Mouse (Mus musculus) induced T-regulatory cell, adult 2 months (primary cell): ENCODE data around the gene Rps6kl1.
"Not testable (repeated sequence)": the region's sequence is repeated elsewhere in the genome, so short reads cannot be mapped to it uniquely, and the experiment has no call there.

Source experiments
- DNase-seq: peaks from one replicate; pipeline ENCODE4 v3.0.0-alpha.2; 2012; ENCODE audit warnings: low read depth

Gene Rps6kl1

DNA sequence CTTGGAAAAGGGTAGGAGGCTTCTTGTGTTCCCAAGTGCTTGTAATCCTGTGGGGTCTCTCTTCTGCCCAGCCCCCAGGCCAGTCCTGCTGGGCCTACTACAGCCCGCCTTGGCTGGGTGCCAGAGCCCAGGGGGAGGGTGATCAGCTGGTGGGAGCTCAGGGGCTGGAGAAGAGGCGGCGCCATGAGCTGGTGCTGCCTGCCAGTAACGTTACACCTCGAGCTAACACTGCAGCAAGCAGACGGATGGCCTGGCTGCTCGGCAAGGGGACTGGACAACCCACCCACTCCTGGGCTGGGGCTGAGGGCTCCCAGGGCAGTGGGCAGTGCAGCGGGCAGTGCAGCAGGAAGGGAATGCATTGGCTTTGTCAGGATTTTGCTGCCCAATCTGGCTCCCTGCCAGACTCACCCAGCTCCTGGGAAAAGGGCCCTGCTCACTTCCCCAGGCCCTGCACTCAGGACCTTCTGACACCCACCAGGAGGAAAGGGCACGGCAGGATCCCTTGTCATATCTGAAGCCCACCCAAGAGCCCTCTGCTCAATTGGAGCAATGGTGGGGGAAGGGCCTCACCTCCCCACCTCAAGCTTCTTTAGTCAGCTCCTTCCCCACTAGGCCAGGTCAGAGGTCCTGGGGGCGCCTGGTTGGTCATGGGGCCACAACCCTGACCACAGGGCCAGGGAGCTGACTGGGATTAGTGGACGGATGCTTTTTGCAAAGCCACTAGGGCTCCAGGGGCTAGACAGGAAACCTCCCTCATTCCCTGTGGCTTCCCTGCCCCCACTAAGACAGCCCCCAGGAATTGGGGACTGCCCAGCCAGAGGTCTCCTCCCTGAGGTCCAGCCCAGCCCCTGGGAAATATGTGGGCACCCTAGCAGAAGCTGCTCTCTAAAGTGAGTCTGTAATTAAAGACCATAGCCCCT is 25.1 kb upstream of the Rps6kl1 start:
- DNase-seq = no peak

DNA sequence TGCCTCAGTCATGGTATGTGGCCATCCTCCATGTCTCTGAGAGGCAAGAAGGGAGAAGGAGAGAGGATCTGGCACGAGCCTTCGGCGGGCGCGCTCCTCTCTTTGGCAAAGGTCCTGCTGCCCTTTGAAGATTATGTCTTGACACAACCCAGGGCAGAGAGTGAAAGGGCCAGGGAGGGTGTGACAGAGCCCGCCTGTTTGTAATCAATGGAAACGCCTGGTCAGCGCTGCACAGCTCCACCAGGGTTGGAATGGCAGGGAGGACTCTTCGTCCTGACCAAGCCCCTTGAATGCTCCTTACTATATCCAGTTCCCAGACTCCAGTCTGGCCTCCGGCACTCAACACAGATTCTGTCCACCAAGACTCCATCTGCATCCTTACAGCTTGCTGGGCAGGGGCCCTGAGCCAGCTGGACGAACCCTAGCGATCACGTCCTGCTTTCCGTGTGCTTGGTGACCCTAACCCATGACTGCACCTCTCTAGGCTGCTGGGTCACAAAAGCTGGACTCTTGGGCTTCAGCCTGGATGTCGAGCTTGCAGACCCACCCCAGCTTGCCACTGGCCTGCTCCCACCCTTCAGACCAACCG is 24.1 kb upstream of the Rps6kl1 start:
- DNase-seq = no peak

DNA sequence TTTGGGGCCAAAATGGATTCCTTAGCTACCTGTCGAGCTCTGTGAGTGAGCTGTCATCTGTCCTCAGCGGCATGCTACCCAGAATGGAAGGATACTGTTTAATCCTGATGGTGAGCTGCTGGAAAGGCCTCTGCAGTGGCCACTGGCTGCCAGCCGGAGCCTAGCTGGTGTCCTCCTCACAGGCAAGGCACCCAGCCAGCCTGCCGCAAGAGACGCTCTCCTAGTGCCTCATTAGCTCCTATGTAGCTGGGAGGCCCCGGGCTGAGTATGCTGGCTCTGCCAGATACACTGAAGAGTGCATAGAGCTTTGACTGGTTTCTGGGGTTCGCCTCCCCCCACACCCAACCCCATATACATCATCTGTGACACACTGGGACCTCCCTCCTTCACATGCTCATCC is 23.0 kb upstream of the Rps6kl1 start:
- DNase-seq = no peak

DNA sequence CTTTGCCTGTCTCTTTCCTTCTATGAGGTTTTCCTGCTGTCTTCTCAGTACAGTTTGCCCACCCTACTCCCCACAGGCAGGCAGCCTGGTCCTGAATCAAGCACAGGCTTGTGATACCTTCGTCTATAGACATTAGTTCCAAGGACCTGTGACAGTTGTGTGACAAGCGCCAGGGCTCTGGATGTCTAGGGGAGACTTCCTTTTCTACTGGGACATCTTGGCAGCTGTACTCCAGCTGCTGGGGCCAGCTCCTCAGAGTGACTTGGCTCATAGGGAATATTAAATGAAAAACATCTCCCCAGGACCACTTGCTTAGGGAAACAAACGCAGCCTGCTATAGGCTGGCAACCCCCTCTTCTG is 19.9 kb upstream of the Rps6kl1 start:
- no peak for DNase-seq

DNA sequence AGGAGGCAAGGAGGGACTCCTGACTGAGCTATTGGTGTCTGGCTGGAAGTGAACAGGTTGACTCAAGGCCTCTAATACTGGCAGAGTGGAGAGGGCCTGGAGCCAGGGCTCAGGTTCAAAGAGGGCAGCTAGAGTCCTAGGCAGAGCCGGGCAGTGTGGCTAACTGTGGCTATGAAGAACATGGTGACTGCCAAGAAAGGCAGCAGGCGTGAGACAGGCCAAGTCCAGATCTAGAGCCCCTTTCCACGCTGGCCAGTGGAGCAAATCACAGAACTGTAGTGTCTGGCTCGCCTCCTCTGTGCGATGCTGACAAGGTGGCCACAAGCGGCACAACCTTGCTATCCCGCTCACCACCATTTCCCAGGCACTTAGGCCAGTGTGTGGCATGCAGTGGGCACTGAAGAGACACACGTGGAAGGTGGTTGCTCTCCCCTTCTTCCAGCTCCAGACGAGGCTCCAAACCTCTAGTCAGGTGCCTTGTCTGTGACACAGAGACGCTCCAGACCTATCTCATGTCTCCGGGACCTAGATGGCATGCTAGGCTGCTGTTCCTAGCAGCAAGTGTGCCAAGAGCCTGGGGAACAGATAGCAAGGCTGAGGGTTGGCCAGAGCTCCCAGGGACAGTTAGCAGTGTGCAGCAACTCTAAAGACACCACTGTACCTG is 19.4 kb upstream of the Rps6kl1 start:
- DNase-seq = no peak

DNA sequence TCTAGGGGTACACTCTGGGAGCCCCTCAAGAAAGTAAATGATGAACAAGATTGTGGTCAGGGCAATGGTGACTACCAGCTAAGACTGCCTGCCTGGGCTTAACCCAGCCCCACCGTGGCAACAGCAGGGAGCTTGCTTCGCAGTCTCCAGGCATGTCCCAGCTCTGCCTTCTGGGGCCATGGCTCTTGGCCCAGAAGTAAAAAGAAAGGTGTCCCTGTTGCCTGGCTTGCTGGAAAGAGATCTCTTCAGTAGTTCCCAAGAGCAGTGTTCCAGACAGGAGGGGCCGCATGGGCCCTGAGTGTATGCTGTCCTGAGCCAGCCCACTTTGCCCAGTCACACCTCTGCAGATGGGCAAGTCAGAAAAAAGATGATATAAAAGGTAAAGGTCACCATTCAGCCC is 18.8 kb upstream of the Rps6kl1 start:
- DNase-seq = no peak

DNA sequence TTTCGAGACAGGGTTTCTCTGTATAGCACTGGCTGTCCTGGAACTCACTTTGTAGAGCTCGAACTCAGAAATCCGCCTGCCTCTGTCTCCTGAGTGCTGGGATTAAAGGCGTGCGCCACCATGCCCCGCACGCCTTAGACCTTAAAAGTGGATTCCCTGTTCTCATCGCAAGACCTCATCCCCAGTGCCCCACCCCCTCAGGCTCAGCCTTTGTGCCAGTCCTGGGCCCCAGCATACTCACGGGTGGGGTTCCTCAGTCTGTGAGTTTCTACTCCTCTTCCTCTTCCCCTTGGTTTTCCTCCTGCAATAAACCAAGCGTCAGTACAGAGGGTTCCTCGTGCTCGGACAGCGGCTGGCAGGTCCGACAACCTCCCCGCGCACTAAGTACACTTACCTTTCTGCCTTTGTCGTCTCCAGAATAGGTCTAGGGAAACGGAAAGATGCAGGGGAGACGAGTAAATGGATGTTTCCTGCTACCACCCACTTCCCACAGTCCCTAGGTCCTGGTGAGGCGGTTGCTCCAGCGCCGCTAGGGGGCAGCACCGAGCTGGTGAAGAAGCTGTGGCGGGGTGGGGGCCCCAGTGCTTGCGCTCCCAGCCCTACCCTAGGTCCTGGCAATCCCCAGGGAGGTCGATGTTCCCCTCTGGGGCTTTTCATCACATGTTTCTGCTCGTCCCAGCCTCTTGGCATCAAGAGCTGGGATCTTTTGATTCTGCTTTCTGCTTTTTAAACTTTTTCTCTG is 18.2 kb upstream of the Rps6kl1 start:
- peak; percentile 90 for DNase-seq

DNA sequence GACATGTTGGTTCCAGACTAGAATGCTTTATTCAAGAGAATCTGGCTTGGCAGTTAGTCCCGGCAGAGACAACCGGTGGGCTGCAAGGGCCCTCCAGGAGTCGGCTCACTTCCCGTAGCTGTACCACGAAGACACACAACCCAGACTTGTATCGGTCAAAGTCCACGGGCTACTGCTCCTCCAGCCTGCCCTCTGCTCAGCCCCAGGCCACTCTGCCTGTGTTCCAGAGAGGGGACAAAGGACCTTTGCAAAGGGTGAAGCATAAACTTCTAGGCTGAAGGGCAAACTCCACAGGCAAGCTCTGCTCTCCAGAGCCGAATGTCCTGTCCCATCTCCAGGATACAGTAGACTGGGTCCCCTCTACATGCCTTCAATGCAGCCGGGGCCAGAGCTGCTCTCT is 15.6 kb upstream of the Rps6kl1 start:
- no peak for DNase-seq

DNA sequence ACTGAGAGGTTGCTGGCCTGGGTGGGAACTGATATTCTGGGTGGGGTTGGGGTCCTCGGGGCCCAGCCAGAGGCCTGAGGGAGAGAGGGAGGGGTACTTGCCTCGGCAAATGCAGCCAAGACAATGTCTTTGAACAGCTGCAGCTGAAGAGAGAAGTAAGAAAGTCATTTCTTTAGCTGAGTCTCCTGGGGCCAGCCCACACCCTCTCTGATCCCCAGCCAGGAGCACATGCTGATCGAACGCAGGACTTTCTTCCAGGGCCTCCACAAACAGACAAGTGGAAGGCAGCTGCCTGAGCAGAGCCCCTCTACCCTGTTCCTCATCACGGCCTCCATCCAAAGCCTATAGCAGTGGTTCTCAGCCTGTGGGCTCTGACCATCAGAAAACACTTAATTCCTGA is 13.9 kb upstream of the Rps6kl1 start:
- no peak for DNase-seq

DNA sequence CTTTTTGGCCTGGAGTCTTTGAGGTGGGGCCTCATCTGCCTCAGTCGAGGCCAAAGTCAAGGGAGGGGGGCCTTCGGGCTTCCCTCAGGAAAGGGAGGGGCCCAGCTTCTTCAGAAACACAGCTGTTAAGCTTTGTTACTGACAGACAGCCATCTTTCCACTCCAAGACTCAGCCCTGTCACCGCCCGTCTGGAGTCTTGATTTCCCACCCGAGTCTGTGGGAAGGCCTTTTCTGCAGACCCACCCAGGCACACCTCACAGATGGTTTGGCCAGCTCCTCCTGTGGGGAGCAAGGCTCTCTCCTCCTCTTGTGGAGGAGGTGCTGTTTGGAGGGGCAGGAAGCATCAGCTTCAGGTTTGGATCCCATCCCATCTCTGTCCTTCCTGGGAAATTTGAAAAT is 8.5 kb upstream of the Rps6kl1 start:
- DNase-seq = no peak

DNA sequence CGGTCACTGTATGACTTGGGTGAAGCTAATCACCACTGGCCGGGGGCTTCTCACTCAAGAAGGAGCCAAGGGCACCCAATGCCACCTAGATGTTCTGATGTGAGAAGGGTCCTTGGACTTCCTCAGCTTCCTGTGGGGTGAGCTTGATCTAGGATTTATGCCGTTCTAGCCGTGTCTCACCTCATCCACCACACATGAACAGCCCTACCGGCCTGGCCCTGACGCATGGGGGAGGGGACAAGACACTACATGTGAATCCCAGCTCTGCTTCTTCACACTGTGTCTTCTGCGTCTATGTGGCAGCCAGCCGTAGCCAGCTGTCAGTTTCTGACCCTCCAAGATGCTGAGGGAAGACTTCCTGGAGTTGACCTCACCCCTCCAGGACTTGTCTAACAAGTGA is 7.7 kb upstream of the Rps6kl1 start:
- no peak for DNase-seq

DNA sequence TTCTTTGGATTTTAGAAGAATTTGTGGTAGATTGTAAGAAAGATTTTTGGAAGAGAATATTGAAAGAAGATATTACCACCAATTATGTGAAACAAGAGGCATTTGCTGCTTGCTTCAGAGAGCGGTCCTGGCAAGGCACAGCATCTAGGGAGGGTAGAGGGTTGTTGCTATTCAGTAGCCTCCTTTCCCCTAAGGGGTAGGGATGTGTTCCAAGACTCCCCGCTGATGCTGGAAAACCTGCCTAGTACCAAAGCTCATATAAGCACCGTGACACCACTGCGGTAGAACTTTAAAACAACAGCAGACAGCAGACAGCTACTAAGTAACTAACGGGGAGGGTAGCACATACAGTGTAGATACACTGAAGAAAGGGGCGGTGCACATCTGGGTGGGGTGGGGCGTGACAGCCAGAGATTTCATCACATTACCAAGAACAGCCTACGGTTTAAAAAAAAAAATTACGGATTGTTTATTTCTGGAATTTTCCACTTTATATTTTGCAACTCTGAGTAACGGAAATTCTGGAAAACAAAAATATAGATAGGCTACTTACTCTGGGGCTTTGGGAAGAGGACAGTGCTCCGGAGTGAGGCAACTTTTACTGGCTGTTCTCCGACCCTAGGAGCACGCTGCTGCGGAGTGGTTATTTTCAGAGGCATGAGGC is 6.9 kb upstream of the Rps6kl1 start:
- no peak for DNase-seq

DNA sequence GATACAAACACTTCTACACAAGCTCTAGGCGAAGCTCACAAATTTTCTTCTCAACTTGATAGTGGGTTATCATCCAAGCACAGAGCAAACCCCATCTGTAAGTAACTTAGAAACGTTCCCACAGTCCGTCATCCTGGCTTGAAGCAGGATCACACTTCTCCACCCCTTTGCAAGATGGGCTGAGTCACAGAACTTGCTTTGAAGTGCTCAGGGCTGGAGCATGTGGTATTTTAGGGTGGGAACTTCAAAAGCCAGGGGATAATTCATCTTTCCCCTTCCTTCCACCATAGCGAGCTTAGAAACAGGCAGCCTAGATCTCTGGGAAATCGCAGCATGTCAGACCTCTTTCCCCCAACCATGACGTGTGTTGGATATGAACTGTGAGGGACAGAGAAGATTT is 5.3 kb upstream of the Rps6kl1 start:
- DNase-seq = no peak

DNA sequence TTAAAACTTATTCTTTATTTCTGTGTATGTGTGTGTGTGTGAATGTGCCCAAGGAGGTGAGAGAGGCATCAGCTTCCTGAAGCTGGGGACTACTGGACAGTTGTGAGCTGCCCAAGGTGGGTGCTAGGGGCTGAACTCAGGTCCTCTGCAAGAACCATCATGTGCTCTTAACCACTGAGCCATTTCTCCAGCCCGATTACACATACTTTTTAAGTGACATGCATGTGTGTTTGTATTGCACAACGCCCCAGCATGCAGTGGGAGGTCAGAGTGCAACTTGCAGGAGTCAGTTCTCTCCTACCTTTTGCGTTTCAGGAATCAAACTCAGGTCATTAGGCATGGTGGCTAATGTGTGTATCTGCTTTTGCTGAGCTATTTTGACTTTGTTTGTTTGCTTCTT is 1.9 kb upstream of the Rps6kl1 start:
- DNase-seq = no peak

DNA sequence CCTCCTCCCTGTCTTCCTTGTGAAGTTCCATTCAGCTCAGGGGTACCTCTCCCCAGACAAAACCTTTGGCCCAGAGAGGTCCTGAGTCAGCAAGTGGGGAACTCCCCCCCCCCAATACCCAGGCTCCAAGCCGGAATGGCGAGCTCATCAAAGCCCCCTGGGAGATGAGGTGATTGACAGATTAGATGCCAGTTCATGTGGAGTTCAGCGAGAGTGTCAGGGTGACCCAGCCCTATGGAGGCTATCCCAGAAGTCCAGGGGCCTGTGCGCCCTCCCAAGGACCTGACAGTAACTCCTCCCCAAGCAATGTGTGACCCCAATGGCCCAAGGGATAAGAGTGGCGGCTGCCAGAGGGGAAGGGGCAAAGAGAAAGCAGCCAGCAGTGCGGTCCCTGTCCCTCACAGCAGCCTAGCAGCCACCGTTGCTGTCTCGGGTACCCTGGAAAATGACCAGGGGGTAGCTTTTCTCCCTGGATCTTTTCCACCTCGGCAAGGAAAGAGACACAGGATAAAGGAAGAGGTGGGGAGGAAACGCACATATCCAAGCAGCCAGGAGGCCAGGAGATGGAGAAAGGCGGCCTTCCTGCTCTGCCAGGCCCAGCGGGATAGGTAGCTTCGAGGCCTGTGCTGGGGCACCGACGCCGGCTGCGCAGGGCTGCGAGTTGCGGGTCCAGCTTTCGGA is 603 bp downstream of the Rps6kl1 start:
- no peak for DNase-seq

DNA sequence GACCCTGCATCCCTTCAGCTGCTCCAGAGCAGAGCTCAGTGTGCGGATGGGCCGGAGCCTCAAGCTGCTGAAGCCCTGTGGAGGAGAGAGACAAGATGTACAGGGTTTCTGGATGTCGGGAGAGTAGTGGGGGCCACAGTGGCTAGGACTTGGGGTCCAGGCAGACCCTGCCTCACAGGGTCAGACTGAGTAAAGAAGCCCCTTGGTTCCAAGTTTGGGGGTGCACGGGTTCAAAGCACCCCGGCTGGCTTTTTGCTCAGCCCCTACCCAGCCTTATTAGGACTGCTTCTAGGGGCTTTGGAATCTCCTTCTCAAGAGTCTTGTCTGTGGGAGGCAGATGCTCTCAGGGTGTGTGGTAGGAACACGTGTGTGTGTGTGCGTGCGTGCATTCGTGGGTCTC is 4.2 kb downstream of the Rps6kl1 start:
- DNase-seq = no peak

DNA sequence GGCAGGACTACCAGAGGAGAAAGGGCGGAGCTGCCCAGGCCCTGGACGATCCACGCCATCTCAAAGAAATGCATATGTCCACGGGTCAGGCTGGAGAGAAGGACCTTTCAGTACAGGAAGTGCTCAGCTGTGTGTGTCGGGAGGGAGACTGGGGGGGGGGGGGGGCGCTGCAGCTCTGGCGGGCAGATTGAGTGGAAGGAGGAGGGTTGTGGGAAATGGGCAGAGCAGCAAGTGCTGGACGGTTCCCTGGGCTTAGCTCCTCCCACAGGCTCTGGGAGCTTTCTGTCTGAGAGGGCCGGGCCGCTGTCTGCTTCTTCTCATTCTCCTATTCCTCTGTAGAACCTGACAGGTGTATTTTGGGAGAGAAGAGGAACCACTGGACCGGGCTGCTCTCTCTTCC is 4.7 kb downstream of the Rps6kl1 start:
- no peak for DNase-seq

DNA sequence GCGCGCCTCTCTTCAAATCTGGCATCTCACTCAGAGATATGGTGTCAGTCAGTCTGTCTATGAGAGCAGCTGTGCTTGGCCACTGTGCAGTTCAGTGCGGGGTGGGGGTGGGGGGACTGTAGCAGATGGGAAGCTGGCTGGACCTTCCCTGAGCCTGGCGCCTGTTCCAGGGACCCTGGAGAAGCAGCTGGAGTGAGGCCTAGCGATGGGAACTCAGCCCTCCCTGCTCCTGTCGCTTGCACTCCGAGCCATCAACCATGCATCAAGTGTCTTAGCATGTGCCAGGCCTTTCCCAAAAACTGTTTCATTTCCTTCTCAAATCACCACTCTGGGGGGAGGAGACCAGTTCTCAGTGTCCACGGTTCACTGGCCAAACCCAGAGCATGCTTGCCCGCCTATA is 5.4 kb downstream of the Rps6kl1 start:
- no peak for DNase-seq

DNA sequence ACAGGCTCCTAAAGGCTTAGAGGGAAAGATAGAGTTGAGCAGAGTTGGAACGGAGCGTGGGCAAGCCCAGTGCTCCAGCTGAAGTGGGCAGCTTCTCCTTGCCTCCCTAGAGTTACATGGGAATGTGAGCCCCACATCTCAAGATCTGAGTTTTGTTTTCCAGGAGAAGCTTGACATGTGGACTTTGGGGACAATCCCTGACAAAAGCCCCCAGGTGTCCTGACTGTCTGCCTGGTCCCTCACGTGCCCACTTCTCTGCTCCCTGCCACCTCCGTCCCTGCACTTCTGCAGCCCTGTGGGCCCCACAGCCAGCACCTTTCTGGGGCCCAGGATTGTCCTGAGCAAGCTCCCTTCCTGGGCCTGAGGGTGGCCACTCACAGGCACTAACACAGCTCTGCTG is 6.2 kb downstream of the Rps6kl1 start:
- no peak for DNase-seq

DNA sequence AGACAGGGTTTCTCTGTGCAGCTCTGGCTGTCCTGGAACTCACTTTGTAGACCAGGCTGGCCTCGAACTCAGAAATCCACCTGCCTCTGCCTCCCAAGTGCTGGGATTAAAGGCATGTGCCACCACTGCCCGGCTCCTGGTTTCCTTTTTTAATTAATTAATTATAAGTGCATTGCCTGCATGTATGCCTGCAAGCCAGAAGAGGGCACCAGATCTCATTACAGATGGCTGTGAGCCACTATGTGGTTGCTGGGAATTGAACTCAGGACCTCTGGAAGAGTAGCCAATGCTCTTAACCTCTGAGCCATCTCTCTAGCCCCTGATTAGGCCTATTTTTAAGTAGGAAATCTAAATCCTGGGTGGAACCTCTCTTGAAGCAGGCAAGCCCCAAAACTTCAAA is 6.8 kb downstream of the Rps6kl1 start:
- DNase-seq = not testable (repeated sequence)

DNA sequence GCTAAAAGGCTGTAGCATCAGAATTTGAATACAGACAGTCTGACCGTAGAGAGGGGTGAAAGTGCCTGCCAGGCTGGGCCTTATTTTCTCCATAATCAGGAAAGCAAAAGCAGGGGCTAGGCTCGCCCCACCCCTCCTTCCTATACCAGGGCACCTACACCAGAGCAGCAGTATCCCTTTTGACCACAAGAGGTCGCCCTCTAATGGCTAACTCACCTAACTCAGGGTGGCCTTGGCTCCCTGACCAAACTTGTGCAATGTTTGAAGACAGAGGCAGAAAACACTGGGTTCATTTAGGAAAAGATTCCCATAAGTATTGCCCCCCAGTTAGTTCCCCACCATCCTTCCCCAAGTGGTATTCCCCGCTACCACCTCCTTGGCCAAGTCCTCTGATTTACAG is 8.3 kb downstream of the Rps6kl1 start:
- peak; percentile 89 for DNase-seq

DNA sequence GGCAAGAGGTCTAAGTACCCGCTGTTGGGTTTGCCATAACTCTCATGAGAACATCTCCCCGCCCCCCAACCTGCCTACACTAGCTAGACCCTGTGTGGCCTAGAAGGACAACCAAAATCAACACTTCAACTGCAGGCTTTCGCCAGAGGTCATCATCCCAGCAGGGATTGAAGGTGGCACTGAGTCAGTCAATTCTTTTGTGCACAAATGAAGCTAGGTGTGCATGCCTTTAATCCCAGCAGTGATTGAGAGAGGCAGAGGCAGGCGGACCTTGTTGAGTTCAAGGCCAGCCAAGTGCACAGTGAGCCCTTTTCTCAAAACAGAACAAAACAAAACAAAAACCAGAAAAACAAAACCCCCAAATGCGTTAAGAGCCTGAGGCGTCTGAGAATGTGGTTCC is 10.0 kb downstream of the Rps6kl1 start:
- DNase-seq = no peak
